Mouse (Mus musculus): ENCODE measurements at regions not wholly inside any gene's neighbourhood (a gene's known extent, or its start where the extent isn't known, plus 50 kb on each side); places are given as distances from the start of the nearest gene placed in this dataset.

- 50% methylated on average over 5 of the region's 5 CpGs for WGBS
- Histone ChIP-seq H3K9me3 (no peaks in the 10 kb centered on the region), H3K27me3 (replicated peaks) (no peaks in the 10 kb centered on the region), H3K4me3 (no peak overlapping the region), H3K4me2 (no peak overlapping the region), H3K36me3 (replicated peaks) (no peaks in the 10 kb centered on the region), H3K27ac (no peak overlapping the region), H3K4me1 (no peaks in the 10 kb centered on the region), H3K9ac (no peak overlapping the region)
- no peak for ATAC-seq (replicated peaks)
Observed at GRCm38 (mm10) chr9:43440959-43441510, 130.4 kb downstream of the Trim29 start.

GRCm38 (mm10) chr9:43445491-43445890, 134.8 kb downstream of the Trim29 start:
- H3K9me3 ChIP-seq, result no peaks in the 10 kb centered on the region
- no peaks in the 10 kb centered on the region for H3K27me3 ChIP-seq (replicated peaks)
- ATAC-seq (replicated peaks), result no peak
- no peak overlapping the region for H3K27ac ChIP-seq
- H3K36me3 ChIP-seq (replicated peaks), result no peaks in the 10 kb centered on the region
- no peak overlapping the region for H3K4me2 ChIP-seq
- no peak overlapping the region for H3K9ac ChIP-seq
- H3K4me1 ChIP-seq, result no peaks in the 10 kb centered on the region
- no peak overlapping the region for H3K4me3 ChIP-seq
- 85% methylated on average over 1 of the region's 1 CpGs for WGBS

- H3K4me1 ChIP-seq, result no peaks in the 10 kb centered on the region
- no peak overlapping the region for H3K27ac ChIP-seq
- no peaks in the 10 kb centered on the region for H3K36me3 ChIP-seq (replicated peaks)
- H3K4me2 ChIP-seq, result no peak overlapping the region
- WGBS, result 79% methylated on average over 7 of the region's 7 CpGs
- H3K9me3 ChIP-seq, result no peaks in the 10 kb centered on the region
- no peaks in the 10 kb centered on the region for H3K27me3 ChIP-seq (replicated peaks)
- no peak for ATAC-seq (replicated peaks)
- H3K4me3 ChIP-seq, result no peak overlapping the region
- H3K9ac ChIP-seq, result no peak overlapping the region
Observed at GRCm38 (mm10) chr9:43447372-43447771, 136.7 kb downstream of the Trim29 start.

- no peak for ATAC-seq (replicated peaks)
- Histone ChIP-seq H3K4me2 (no peak overlapping the region), H3K27ac (no peak overlapping the region), H3K9me3 (no peaks in the 10 kb centered on the region), H3K27me3 (replicated peaks) (no peaks in the 10 kb centered on the region), H3K36me3 (replicated peaks) (no peaks in the 10 kb centered on the region), H3K4me3 (no peak overlapping the region), H3K9ac (no peak overlapping the region), H3K4me1 (peaks cover 9% of the 10 kb centered on the region)
- 73% methylated on average over 5 of the region's 5 CpGs for WGBS
Observed at GRCm38 (mm10) chr9:43448981-43449380, 138.3 kb downstream of the Trim29 start.

- H3K27me3 ChIP-seq (replicated peaks), result 0 out of 2 replicates have a peak, but pooled peaks cover 9% of the 10 kb centered on the region
- no peak overlapping the region for H3K4me3 ChIP-seq
- H3K4me2 ChIP-seq, result peak overlapping the region; percentile 40
- peaks cover 21% of the 10 kb centered on the region for H3K4me1 ChIP-seq
- no peaks in the 10 kb centered on the region for H3K9me3 ChIP-seq
- no peaks in the 10 kb centered on the region for H3K36me3 ChIP-seq (replicated peaks)
- WGBS, result 2% methylated on average over 14 of the region's 14 CpGs
- H3K9ac ChIP-seq, result no peak overlapping the region
- peak overlapping the region; percentile 22; the same call in 1 of the 2 replicates for H3K27ac ChIP-seq
- ATAC-seq (replicated peaks), result peak; percentile 80
Observed at GRCm38 (mm10) chr9:43453953-43454582, 143.4 kb downstream of the Trim29 start.

GRCm38 (mm10) chr9:43457736-43458135, 147.1 kb downstream of the Trim29 start:
- Histone ChIP-seq H3K4me1 (peaks cover 27% of the 10 kb centered on the region), H3K9me3 (no peaks in the 10 kb centered on the region), H3K27ac (no peak overlapping the region), H3K4me2 (no peak overlapping the region), H3K27me3 (replicated peaks) (0 out of 2 replicates have a peak, but pooled peaks cover 9% of the 10 kb centered on the region), H3K36me3 (replicated peaks) (no peaks in the 10 kb centered on the region), H3K4me3 (no peak overlapping the region), H3K9ac (no peak overlapping the region)
- no peak for ATAC-seq (replicated peaks)
- WGBS, result 97% methylated on average over 2 of the region's 2 CpGs

- Histone ChIP-seq H3K36me3 (replicated peaks) (no peaks in the 10 kb centered on the region), H3K4me3 (no peak overlapping the region), H3K4me2 (no peak overlapping the region), H3K9me3 (no peaks in the 10 kb centered on the region), H3K4me1 (peaks cover 18% of the 10 kb centered on the region), H3K27ac (no peak overlapping the region), H3K27me3 (replicated peaks) (no peaks in the 10 kb centered on the region), H3K9ac (no peak overlapping the region)
- 58% methylated on average over 2 of the region's 2 CpGs for WGBS
- ATAC-seq (replicated peaks), result no peak
Observed at GRCm38 (mm10) chr9:43461131-43461530, 150.5 kb downstream of the Trim29 start.

GRCm38 (mm10) chr9:43463445-43464090, 152.9 kb downstream of the Trim29 start:
- H3K4me2 ChIP-seq, result no peak overlapping the region
- H3K36me3 ChIP-seq (replicated peaks), result no peaks in the 10 kb centered on the region
- no peak overlapping the region for H3K4me3 ChIP-seq
- H3K9me3 ChIP-seq, result no peaks in the 10 kb centered on the region
- peak; percentile 55 for ATAC-seq (replicated peaks)
- 0 out of 2 replicates have a peak overlapping the region, but pooled peaks have one; percentile 40 for H3K27ac ChIP-seq
- H3K27me3 ChIP-seq (replicated peaks), result no peaks in the 10 kb centered on the region
- 87% methylated on average over 13 of the region's 13 CpGs for WGBS
- peaks cover 21% of the 10 kb centered on the region for H3K4me1 ChIP-seq
- H3K9ac ChIP-seq, result no peak overlapping the region

GRCm38 (mm10) chr9:43465129-43465528, 154.5 kb downstream of the Trim29 start:
- H3K4me3 ChIP-seq, result no peak overlapping the region
- no peak overlapping the region for H3K27ac ChIP-seq
- no peaks in the 10 kb centered on the region for H3K9me3 ChIP-seq
- 34% methylated on average over 2 of the region's 2 CpGs for WGBS
- no peaks in the 10 kb centered on the region for H3K36me3 ChIP-seq (replicated peaks)
- H3K27me3 ChIP-seq (replicated peaks), result no peaks in the 10 kb centered on the region
- no peak overlapping the region for H3K4me2 ChIP-seq
- H3K9ac ChIP-seq, result no peak overlapping the region
- ATAC-seq (replicated peaks), result no peak
- H3K4me1 ChIP-seq, result peaks cover 21% of the 10 kb centered on the region

- no peak overlapping the region for H3K27ac ChIP-seq
- H3K4me2 ChIP-seq, result no peak overlapping the region
- H3K9me3 ChIP-seq, result no peaks in the 10 kb centered on the region
- H3K36me3 ChIP-seq (replicated peaks), result no peaks in the 10 kb centered on the region
- ATAC-seq (replicated peaks), result no peak
- no peak overlapping the region for H3K9ac ChIP-seq
- H3K27me3 ChIP-seq (replicated peaks), result no peaks in the 10 kb centered on the region
- peaks cover 21% of the 10 kb centered on the region for H3K4me1 ChIP-seq
- WGBS, result 75% methylated on average over 8 of the region's 8 CpGs
- H3K4me3 ChIP-seq, result no peak overlapping the region
Observed at GRCm38 (mm10) chr9:43465731-43466330, 155.2 kb downstream of the Trim29 start.

- no peaks in the 10 kb centered on the region for H3K9me3 ChIP-seq
- H3K27me3 ChIP-seq (replicated peaks), result no peaks in the 10 kb centered on the region
- H3K27ac ChIP-seq, result no peak overlapping the region
- H3K4me2 ChIP-seq, result no peak overlapping the region
- H3K9ac ChIP-seq, result no peak overlapping the region
- no peak overlapping the region for H3K4me3 ChIP-seq
- WGBS, result 52% methylated on average over 3 of the region's 3 CpGs
- no peaks in the 10 kb centered on the region for H3K36me3 ChIP-seq (replicated peaks)
- ATAC-seq (replicated peaks), result no peak
- peaks cover 21% of the 10 kb centered on the region for H3K4me1 ChIP-seq
Observed at GRCm38 (mm10) chr9:43466883-43467282, 156.2 kb downstream of the Trim29 start.

- ATAC-seq (replicated peaks), result no peak
- 89% methylated on average over 10 of the region's 10 CpGs for WGBS
Observed at GRCm38 (mm10) chr9:43469215-43469614, 158.6 kb downstream of the Trim29 start.

More at GRCm38 (mm10) chr9:43469215-43469614, 158.6 kb downstream of the Trim29 start:
- peaks cover 10% of the 10 kb centered on the region for H3K4me1 ChIP-seq
- no peaks in the 10 kb centered on the region for H3K27me3 ChIP-seq (replicated peaks)
- no peak overlapping the region for H3K9ac ChIP-seq
- H3K4me3 ChIP-seq, result no peak overlapping the region
- no peak overlapping the region for H3K4me2 ChIP-seq
- no peak overlapping the region for H3K27ac ChIP-seq
- H3K9me3 ChIP-seq, result no peaks in the 10 kb centered on the region
- no peaks in the 10 kb centered on the region for H3K36me3 ChIP-seq (replicated peaks)
